Mouse (Mus musculus) MEL (cell line): Measurements from ENCODE around the gene Ifna15. TPM values are rescaled to one million over a fixed set of nuclear protein-coding genes. Genes with fewer than 3 reads are reported as not detected.
A peak's percentile ranks its signal among the peaks of the same experiment; 100 is the strongest.

Experiments used
- DNase-seq: peaks from one replicate; pipeline ENCODE4 v3.0.0; 2011; ENCODE audit warnings: low read depth, low spot score
- H3K27ac ChIP-seq: 2 replicates; pipeline ENCODE4 v1.5.1; 2012; ENCODE audit warnings: low read depth, mild to moderate bottlenecking, control low read depth, low read length, moderate library complexity; ENCODE audit not compliant: control insufficient read depth
- H3K27me3 ChIP-seq, 2 experiments: fragments of 150-350 bp in 1 of 2; sonication (generic) in 1 of 2; 2 replicates each; pipeline ENCODE4 v1.6.1; 2012; ENCODE audit warnings: low read length in 2 of 2, mild to moderate bottlenecking in 2 of 2, improper control_type of control experiment in 1 of 2, moderate library complexity in 1 of 2; ENCODE audit not compliant: insufficient read depth in 2 of 2, control insufficient read depth in 1 of 2
- H3K36me3 ChIP-seq, 2 experiments: 2 replicates each; pipeline ENCODE4 v1.6.1; 2012 to 2014; ENCODE audit warnings: low read length in 2 of 2, improper control_type of control experiment in 1 of 2, inconsistent platforms in 1 of 2, mild to moderate bottlenecking in 1 of 2; ENCODE audit not compliant: insufficient read depth in 2 of 2, control insufficient read depth in 1 of 2
- H3K4me1 ChIP-seq, 2 experiments: fragments of 150-350 bp in 1 of 2; sonication (generic) in 1 of 2; 2 replicates each; pipeline ENCODE4 v1.6.1; 2012; ENCODE audit warnings: low read length in 2 of 2, improper control_type of control experiment in 1 of 2, mild to moderate bottlenecking in 1 of 2; ENCODE audit not compliant: insufficient read depth in 2 of 2, control insufficient read depth in 1 of 2
- H3K4me3 ChIP-seq, 2 experiments: fragments of 150-350 bp in 1 of 2; sonication (generic) in 1 of 2; 2 replicates each; pipeline ENCODE4 v1.5.1; 2012; ENCODE audit warnings: low read depth in 2 of 2, low read length in 2 of 2, mild to moderate bottlenecking in 2 of 2, moderate library complexity in 2 of 2, control low read depth in 1 of 2, improper control_type of control experiment in 1 of 2; ENCODE audit not compliant: control insufficient read depth in 1 of 2, insufficient read depth in 1 of 2
- H3K79me2 ChIP-seq: 2 replicates; pipeline ENCODE4 v1.6.1; 2012; ENCODE audit warnings: mild to moderate bottlenecking, low read length, moderate library complexity; ENCODE audit not compliant: control insufficient read depth, poor library complexity, insufficient read depth
- H3K9ac ChIP-seq: 2 replicates; pipeline ENCODE4 v1.6.1; 2012; ENCODE audit warnings: low read depth, mild to moderate bottlenecking, control low read depth, low read length, moderate library complexity; ENCODE audit not compliant: control insufficient read depth, poor library complexity, severe bottlenecking
- H3K9me3 ChIP-seq: fragments of 150-350 bp; sonication (generic); replicated peaks from 2 replicates; pipeline ENCODE4 v1.6.1; 2012; ENCODE audit warnings: mild to moderate bottlenecking, low read length, improper control_type of control experiment, moderate library complexity; ENCODE audit not compliant: insufficient read depth
- BHLHE40 ChIP-seq: IDR thresholded peaks from 2 replicates; pipeline ENCODE4 v1.6.1; 2012; ENCODE audit warnings: low read depth, mild to moderate bottlenecking, inconsistent platforms, low read length, improper control_type of control experiment, borderline replicate concordance
- CTCF ChIP-seq, 3 experiments: IDR thresholded peaks in 2 of 3; conservative IDR thresholded peaks in 1 of 3; 2 replicates each; pipeline ENCODE4 v1.5.1; 2011 to 2012; ENCODE audit warnings: low read length in 3 of 3, low read depth in 2 of 3, mild to moderate bottlenecking in 2 of 3, improper control_type of control experiment in 1 of 3, inconsistent platforms in 1 of 3, mixed read lengths in 1 of 3, moderate library complexity in 1 of 3; ENCODE audit not compliant: control insufficient read depth in 1 of 3, insufficient read depth in 1 of 3, poor library complexity in 1 of 3, severe bottlenecking in 1 of 3
- ETS1 ChIP-seq: IDR thresholded peaks from 2 replicates; pipeline ENCODE4 v1.6.1; 2012; ENCODE audit warnings: low read depth, mild to moderate bottlenecking, inconsistent platforms, low read length, improper control_type of control experiment, moderate library complexity
- KAT2A ChIP-seq: conservative IDR thresholded peaks from 2 replicates; pipeline ENCODE4 v1.6.1; 2012; ENCODE audit warnings: low read depth, low read length, improper control_type of control experiment, inconsistent platforms
- MYC ChIP-seq: IDR thresholded peaks from 2 replicates; pipeline ENCODE4 v1.6.1; 2011; ENCODE audit warnings: low read depth, mild to moderate bottlenecking, low read length, improper control_type of control experiment, moderate library complexity
- NRF1 ChIP-seq: IDR thresholded peaks from 2 replicates; pipeline ENCODE4 v1.6.1; 2014; ENCODE audit warnings: low read depth, mild to moderate bottlenecking, inconsistent platforms, low read length, improper control_type of control experiment, moderate library complexity; ENCODE audit not compliant: poor library complexity, insufficient read depth, severe bottlenecking
- POLR2A ChIP-seq, 2 experiments: IDR thresholded peaks; 2 replicates each; pipeline ENCODE4 v1.6.1; 2011 to 2012; ENCODE audit warnings: low read length in 2 of 2, mild to moderate bottlenecking in 2 of 2, control low read depth in 1 of 2, improper control_type of control experiment in 1 of 2, low read depth in 1 of 2, moderate library complexity in 1 of 2; ENCODE audit not compliant: control insufficient read depth in 1 of 2, insufficient read depth in 1 of 2, poor library complexity in 1 of 2
- RAD21 ChIP-seq: IDR thresholded peaks from 2 replicates; pipeline ENCODE4 v1.6.1; 2011; ENCODE audit warnings: mild to moderate bottlenecking, low read depth, low read length, improper control_type of control experiment
- SIN3A ChIP-seq: IDR thresholded peaks from 2 replicates; pipeline ENCODE4 v1.6.1; 2012; ENCODE audit warnings: low read length, improper control_type of control experiment, inconsistent platforms
- SMC3 ChIP-seq: IDR thresholded peaks from 2 replicates; pipeline ENCODE4 v1.6.1; 2011; ENCODE audit warnings: low read depth, low read length, improper control_type of control experiment
- TAL1 ChIP-seq: IDR thresholded peaks from 2 replicates; pipeline ENCODE4 v1.6.1; 2012; ENCODE audit warnings: mild to moderate bottlenecking, inconsistent platforms, low read length, moderate library complexity, mixed read lengths
- UBTF ChIP-seq: IDR thresholded peaks from 2 replicates; pipeline ENCODE4 v1.6.1; 2012; ENCODE audit warnings: low read depth, mild to moderate bottlenecking, inconsistent platforms, low read length, improper control_type of control experiment, moderate library complexity, borderline replicate concordance; ENCODE audit not compliant: insufficient read depth
- ZC3H11A ChIP-seq: IDR thresholded peaks from 2 replicates; pipeline ENCODE4 v1.6.1; 2012; ENCODE audit warnings: low read depth, mild to moderate bottlenecking, inconsistent platforms, low read length, improper control_type of control experiment
- ZKSCAN1 ChIP-seq: IDR thresholded peaks from 2 replicates; pipeline ENCODE4 v1.6.1; 2012; ENCODE audit warnings: low read depth, mild to moderate bottlenecking, inconsistent platforms, low read length, improper control_type of control experiment, moderate library complexity
- ZNF384 ChIP-seq: IDR thresholded peaks from 2 replicates; pipeline ENCODE4 v1.6.1; 2012; ENCODE audit warnings: low read depth, mild to moderate bottlenecking, inconsistent platforms, low read length, improper control_type of control experiment
- polyA plus RNA-seq, 2 experiments: library from polyadenylated mRNA; stranded (reverse) in 1 of 2; unstranded in 1 of 2; fragments of >175 nt in 1 of 2; fragments of >200 nt in 1 of 2; gene quantifications; 2 replicates each; pipeline versions ENCODE4 v1.2.1 to v1.2.4; 2012; ENCODE audit warnings: low replicate concordance in 2 of 2, low read depth in 1 of 2; ENCODE audit not compliant: insufficient read length in 2 of 2, insufficient read depth in 1 of 2, missing spikeins in 1 of 2
- total RNA-seq: library from RNA; depleted of rRNA; stranded (reverse); fragments of 300-350 nt; gene quantifications from 2 replicates; pipeline ENCODE4 v1.2.3, GENCODE M21; 2012

Ifna15 gene
- total and polyA plus RNA-seq, 3 experiments: not detected

DNA sequence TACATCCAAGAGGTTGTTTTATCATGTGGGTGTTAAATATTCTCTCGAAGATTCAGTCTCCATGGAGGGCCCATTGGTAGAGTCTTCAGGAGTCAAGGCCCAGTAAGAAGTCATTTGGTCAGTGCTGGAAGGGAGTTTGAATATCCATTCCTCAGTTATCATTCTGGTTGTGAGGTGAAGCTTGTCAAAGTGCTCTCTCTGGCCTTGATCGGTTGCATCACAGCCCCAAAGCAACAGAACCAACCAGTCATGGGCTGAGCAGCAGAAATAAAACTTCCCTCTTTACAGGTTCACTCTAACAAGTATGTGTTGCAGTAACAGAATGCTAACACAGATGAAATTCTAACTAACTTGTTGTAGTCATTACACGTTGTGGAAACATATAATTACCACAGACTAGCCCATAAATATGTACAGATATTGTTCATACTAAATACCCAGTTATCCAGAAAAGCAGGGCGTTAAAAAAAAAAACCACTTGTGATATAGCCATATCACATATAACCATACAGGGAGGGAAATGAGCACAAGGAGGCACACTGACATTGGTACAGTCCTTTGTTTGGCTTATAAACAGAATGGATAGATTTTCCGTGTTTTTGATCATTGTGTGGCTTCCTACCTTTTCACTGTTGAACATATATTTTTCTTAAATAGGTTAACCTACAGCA lies 31.5 kb downstream of the Ifna15 start:
- no peak overlapping the region for H3K27ac ChIP-seq
- H3K9me3 ChIP-seq: no peaks in the 10 kb centered on the region
- no peak for DNase-seq
- H3K9ac ChIP-seq: no peak overlapping the region
- no peaks in the 10 kb centered on the region for H3K4me1 ChIP-seq
- TF ChIP-seq KAT2A: no peak
- TF ChIP-seq ETS1: no peak
- no peak for TF ChIP-seq ZKSCAN1
- no peak for TF ChIP-seq NRF1
- TF ChIP-seq POLR2A (IDR thresholded peaks at IDR 0.05; ENCODE audit: control insufficient read depth in 1 of 2, insufficient read depth in 1 of 2, low read depth in 1 of 2, low read length in 2 of 2, poor library complexity in 1 of 2): no peak
- TF ChIP-seq RAD21: no peak
- no peak for TF ChIP-seq BHLHE40
- no peak for TF ChIP-seq ZC3H11A
- TF ChIP-seq UBTF: no peak
- no peak for TF ChIP-seq ZNF384
- no peak for TF ChIP-seq TAL1
- TF ChIP-seq, all 39 proteins: peak for 0
- Histone ChIP-seq H3K36me3 (no peaks in the 10 kb centered on the region), H3K27me3 (peaks cover 0 to 2% of the 10 kb centered on the region in 2 experiments; a peak in 2 of 4 replicates), H3K79me2 (no peaks in the 10 kb centered on the region), H3K4me3 (no peak overlapping the region)

DNA sequence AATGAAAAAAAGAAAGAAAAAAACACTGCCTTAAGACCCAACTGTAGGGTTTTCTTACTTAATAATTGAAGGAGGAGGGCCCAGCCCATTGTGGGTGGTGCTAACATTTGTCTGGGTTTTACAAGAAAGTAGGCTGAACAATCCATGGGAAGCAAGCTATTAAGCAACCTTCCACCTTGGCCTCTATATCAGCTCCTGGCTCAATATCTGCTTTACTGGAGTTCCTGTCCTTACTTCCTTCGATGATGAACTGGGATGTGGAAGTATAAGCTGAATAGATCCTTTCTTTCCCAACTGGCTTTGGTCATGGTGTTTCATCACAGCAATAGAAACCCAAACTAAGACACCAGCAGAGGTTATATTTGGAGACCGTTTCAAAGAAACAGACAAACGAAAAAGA lies 32.7 kb downstream of the Ifna15 start:
- DNase-seq: no peak
- Histone ChIP-seq H3K4me3 (no peak overlapping the region), H3K4me1 (no peaks in the 10 kb centered on the region), H3K9ac (no peak overlapping the region), H3K9me3 (no peaks in the 10 kb centered on the region), H3K36me3 (no peaks in the 10 kb centered on the region), H3K79me2 (no peaks in the 10 kb centered on the region)
- TF ChIP-seq SIN3A (no peak), MYC (no peak), NRF1 (no peak)
- TF ChIP-seq, all 39 proteins: peak for 0
- Histone ChIP-seq H3K27ac (no peak overlapping the region), H3K27me3 (peaks cover 0 to 4% of the 10 kb centered on the region in 2 experiments; a peak in 3 of 4 replicates)

DNA sequence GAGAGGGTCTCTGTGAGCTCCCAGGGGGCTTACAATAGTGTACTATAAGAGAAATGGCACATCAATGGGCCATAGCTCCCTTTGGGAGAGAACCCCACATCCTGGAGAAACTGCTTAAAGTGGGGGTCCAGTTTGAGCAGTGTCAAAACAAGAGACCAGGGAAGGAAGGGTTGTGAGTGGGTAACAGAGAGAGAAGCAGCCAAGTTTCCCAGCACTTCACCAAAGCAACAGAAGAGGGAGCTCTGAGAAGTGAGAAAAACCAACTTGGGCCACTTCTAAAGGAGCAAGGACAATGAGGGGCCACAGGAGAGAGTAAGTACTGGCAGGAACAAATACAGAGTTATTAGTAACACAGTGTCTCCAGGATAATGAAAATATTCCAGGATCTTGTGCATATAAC lies 34.8 kb downstream of the Ifna15 start:
- H3K27me3 ChIP-seq: peaks cover 0 to 7% of the 10 kb centered on the region in 2 experiments
- TF ChIP-seq ZC3H11A (0 out of 2 replicates have a peak, but pooled peaks have one; percentile 3), POLR2A (IDR thresholded peaks at IDR 0.05; ENCODE audit: control insufficient read depth in 1 of 2, insufficient read depth in 1 of 2, low read depth in 1 of 2, low read length in 2 of 2, poor library complexity in 1 of 2) (no peak), BHLHE40 (no peak), CTCF (IDR thresholded peaks at IDR 0.05 in 2 of 3, conservative IDR thresholded peaks at IDR 0.05 in 1 of 3; ENCODE audit: control insufficient read depth in 1 of 3, insufficient read depth in 1 of 3, low read depth in 2 of 3, low read length in 3 of 3, poor library complexity in 1 of 3, severe bottlenecking in 1 of 3) (peak; percentile 3 to 43 (median 8); a peak in 2 of 6 replicates), SMC3 (peak; percentile 39)
- H3K36me3 ChIP-seq: no peaks in the 10 kb centered on the region
- no peaks in the 10 kb centered on the region for H3K4me1 ChIP-seq
- H3K79me2 ChIP-seq: no peaks in the 10 kb centered on the region
- H3K9me3 ChIP-seq: no peaks in the 10 kb centered on the region
- H3K4me3 ChIP-seq: no peak overlapping the region
- no peak overlapping the region for H3K9ac ChIP-seq
- peak; percentile 19 for DNase-seq
- no peak overlapping the region for H3K27ac ChIP-seq
